Mouse (Mus musculus) thymus, postnatal 14 days (tissue): ENCODE measurements around the gene Pak1ip1.

Source experiments
- DNase-seq: peaks from one replicate; pipeline ENCODE4 v3.0.0; 2021

Pak1ip1 gene

GRCm38 (mm10) chr13:41008271-41008670 lies 7.4 kb downstream of the Pak1ip1 start:
- DNase-seq: no peak

GRCm38 (mm10) chr13:41008946-41009345 lies 8.1 kb downstream of the Pak1ip1 start:
- no peak for DNase-seq

DNA sequence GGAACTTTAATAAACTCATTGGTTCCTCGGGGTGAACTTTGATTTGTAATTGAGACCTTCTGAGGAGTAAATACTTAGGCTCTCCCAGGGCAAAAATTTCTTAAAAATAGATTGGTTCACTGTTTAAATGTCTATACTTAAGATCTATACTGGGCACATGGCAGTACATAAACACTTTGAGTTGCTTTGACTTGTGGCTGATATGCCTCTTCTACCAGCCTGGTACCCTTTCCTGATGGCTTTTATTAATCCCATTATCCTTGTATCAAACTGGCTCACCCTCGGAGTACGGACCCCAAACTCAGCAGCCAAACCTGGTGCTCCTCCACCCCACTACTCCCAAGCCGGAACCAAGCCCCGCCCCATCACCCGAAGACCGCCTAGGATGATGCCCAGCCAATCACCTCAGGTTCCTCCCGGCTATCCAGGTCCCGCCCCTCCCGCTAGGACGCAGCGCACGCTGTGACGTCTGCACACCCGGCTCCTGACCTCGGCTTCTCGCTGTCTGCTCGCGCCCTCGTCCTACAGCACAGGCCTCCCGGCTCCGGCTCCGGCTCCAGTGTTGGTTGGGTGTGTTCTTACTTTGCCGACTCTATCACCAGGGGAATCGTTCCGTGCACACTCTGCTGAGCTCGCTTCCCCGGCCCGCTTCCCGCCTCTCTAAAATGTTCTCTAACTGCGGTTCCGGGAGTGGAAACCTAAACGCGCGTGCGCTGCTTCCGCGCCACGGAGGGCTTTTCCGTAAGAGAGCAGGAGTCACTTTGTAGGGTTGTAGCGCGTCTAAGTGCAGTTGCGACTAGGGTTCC lies 15.2 kb downstream of the Pak1ip1 start, which contains the start of gene Tmem14c:
Gene Tmem14c (plus strand): TSS at position 464 of the 806 bp plus-strand sequence.
- DNase-seq: peak; percentile 97

GRCm38 (mm10) chr13:41016797-41017405 lies 16.1 kb downstream of the Pak1ip1 start:
- no peak for DNase-seq

GRCm38 (mm10) chr13:41017832-41018231 lies 17.0 kb downstream of the Pak1ip1 start:
- no peak for DNase-seq

DNA sequence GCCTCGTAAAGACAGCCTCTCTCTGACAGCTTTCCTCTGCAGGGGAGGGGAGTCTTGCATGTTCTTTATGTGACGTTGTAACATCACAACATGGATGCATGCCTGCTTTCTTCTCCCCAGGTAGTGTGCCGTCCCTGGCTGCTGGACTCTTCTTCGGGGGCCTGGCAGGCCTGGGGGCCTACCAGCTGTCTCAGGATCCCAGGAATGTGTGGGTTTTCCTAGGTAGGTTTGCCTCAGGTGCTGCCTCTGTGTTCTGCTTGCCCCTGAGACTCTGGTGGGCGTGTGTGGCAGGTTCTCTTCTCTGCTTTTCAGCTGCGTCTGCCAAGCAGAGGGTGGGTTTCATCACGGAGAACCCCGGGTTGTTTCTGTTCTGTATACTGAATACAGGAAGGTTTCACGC lies 17.4 kb downstream of the Pak1ip1 start:
- DNase-seq: no peak

DNA sequence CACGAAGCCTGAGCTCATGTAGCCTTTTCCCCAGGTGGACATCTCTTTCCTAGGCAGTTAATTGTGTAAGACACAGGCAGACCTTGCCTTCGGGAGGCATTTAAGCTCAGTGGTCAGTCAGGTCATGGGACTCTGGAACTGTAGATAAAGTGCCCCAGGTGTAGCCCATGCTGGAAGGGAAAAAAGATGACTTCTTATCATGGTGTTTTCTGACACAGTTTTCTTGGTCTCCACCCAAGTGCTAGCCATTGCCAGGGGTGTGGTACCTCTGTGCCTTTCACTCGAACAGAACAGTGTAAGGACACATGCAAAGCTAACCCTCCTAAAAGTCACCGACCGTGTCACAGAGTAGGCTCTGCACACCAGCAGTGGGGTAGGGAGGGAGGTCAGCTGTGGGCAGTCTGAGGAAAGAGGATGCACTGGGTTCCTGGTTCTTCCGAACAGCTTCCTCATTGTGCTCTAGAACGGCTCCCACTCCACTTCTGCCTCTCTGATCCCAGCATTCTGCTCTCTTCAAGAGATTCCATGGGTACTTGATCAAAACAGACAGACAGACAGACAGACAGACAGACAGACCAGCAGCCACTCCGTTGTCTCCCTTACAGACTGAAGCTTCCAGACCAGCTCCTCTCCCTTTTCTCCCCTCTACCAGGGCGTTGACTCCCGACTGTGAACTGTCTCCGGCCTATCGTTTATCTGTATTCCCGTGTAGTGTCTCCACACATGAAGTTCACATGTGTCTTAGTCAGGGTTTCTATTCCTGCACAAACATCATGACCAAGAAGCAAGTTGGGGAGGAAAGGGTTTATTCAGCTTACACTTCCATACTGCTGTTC lies 18.2 kb downstream of the Pak1ip1 start:
- no peak for DNase-seq

DNA sequence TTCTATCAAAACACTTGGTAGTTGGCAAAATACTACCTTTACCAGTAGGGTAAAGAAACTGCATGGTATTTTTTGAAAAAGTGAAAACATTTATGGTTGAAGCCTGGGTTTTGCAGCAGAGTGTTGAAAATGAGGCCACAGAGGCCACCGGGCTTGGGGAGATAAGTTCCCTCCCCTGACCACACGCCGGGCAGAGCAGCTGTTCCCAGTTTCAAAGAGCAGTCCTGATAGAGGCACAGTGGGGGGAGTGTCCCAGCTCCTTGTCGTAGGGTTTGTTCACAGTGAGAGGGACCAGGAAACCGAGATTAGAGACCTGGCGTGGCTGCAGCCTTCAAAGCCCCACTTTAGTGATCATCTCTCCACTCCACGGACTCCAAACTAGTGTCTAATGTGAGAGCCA lies 19.7 kb downstream of the Pak1ip1 start:
- DNase-seq: no peak

DNA sequence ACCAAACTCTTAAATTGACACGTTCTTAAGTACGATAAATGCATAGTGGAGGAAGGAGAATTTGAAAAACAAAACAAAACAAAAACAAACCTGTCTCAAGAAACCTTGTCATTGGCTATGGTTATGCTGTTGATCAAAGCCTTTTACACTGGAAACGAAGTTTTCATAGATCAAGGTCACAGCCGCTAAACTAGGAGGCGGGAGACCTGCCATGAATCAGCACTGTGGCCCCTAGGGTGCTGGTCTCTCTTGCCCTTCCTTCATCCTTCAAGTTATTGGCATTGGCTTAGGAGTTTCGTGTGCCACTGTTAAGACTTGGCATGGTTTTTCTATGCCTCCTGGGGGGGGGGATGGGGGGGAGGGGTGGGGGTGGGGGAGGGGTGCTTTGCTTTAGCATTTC lies 20.8 kb downstream of the Pak1ip1 start:
- no peak for DNase-seq

- no peak for DNase-seq
These were observed 21.3 kb downstream of the Pak1ip1 start for GRCm38 (mm10) chr13:41022099-41022498.

- no peak for DNase-seq
These were observed 29.3 kb downstream of the Pak1ip1 start for GRCm38 (mm10) chr13:41030098-41030497.

DNA sequence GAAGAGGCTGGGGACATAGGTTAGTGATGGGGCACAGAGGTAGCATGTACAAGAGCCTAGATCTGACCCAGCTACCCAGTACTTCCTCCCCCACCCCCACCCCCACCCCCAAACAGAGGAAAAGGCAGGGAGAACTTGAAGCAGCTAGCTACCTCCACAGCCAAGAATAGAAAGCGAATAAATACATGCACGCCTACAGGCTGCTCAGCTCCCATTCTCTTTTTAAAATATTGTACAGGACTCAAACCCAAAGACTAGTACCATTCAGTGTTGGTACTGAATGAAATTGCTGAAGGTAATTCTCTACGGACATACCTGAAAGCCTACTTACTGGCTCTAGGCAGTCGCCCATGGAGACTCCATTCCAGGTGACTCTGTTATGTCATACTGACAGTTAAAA lies 41.7 kb downstream of the Pak1ip1 start:
- no peak for DNase-seq

DNA sequence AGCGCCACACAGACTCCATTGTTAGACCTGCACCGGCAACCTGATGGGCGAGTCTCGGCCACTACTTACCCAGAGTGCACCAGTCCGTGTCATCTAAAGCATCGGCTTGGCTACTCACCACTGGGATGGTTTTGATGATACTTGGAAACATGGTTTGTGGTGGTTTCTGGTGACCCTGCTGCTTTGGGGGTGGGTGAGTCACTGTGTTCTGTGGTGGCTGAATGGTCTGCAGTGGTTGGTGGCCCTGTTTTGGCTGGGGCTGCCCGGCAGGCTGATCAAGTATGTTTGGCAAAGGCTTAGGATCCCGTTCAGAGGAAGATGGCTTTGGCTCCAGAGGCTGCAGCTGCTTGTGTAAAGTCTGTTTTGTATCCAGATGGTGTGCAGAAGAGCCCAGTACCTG lies 45.1 kb downstream of the Pak1ip1 start:
- DNase-seq: no peak

- no peak for DNase-seq
These were observed 46.5 kb downstream of the Pak1ip1 start for GRCm38 (mm10) chr13:41047280-41047679.

DNA sequence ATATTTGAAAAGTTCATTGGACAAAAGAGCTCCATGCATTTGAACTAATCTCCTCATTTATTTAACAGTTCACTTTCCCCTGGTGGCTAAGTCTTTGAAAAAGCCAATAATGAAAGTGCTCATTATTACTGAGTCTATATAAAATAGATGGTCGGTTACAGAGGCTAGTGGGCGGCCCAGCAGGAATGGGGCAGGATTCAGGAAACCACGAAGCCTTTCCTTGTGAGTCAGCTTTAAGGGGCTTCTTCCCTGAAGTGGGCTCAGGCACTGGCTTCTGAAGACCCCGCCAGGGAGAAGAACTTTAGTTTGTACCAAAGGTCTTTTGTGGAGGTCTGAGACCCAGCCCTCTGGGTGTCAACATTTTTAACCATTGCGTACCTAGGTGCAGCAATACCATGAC lies 51.1 kb downstream of the Pak1ip1 start:
- no peak for DNase-seq
